In the genomic region with DNA sequence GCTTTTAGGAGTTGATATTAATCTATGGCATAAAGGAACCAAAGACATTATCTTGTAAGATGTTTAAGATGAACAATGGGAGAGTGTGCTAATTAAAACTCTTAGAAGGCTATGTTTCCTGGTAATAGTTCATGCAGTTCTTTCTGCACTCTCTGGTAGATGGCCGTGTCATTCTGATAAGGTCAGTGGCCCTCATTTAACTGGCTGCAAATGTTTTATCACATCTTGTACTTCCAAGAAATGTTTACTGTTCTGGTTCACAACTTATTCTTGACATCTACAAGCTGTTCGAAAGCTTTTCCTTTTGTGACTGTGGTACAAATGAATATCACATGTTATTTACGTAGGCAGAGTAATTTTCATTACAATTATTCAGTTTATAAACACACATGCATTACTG, we compare ENCODE assay signal across 20 mouse cellular contexts. TPM values are rescaled to one million over a fixed set of nuclear protein-coding genes. Genes with fewer than 3 reads are reported as not detected.
A peak's percentile ranks its signal among the peaks of the same experiment; 100 is the strongest.
DNase-seq lines count a peak whose midpoint lies in the region; ATAC-seq and TF ChIP-seq lines count a peak whose summit lies in the region.
"Had no signal": no experiment of that assay in that cellular context is flagged by ENCODE, and none has a peak within 500 bp of the region (broad histone marks: within the 10 kb centered on the region; RNA-seq: fewer than 3 reads in every experiment).

No protein-coding gene starts in this region.

- H3K36me3 ChIP-seq in intestine, embryonic 16.5 days (ENCODE audit: control insufficient read depth, insufficient read depth, low read length): no peaks in the 10 kb centered on the region
- H3K36me3 ChIP-seq in intestine, postnatal 0 days (ENCODE audit: control insufficient read depth, insufficient read depth): no peaks in the 10 kb centered on the region
- H3K36me3 ChIP-seq in kidney, postnatal 0 days (ENCODE audit: insufficient read depth, low read length): no peaks in the 10 kb centered on the region
- H3K36me3 ChIP-seq in kidney, adult 2 months (ENCODE audit: control insufficient read depth, insufficient read depth, low read length): no peaks in the 10 kb centered on the region
- no peaks in the 10 kb centered on the region for H3K36me3 ChIP-seq in lung, embryonic 16.5 days (ENCODE audit: control insufficient read depth, insufficient read depth, low read length)
- H3K36me3 ChIP-seq: embryonic facial prominence, embryonic 12.5 days; forebrain, embryonic 15.5 days; G1E; heart, embryonic 13.5 days had no signal

- no peak for TF ChIP-seq CTCF in intestine, postnatal 0 days (IDR thresholded peaks at IDR 0.05; ENCODE audit: low read depth)
- TF ChIP-seq CTCF in kidney, postnatal 0 days (IDR thresholded peaks at IDR 0.05; ENCODE audit: low read depth): no peak
- TF ChIP-seq CTCF in kidney, adult 2 months (conservative IDR thresholded peaks at IDR 0.05; ENCODE audit: insufficient read depth, insufficient read length, low read depth, low read length): no peak

- DNase-seq in kidney, postnatal 0 days (ENCODE audit: low spot score): peak; percentile 88
- DNase-seq in kidney, adult 2 months: no peak
- DNase-seq in lung, adult 18-20 months: no peak
- DNase-seq: adrenal gland, postnatal 14 days; B cell, adult 2 months; cerebellum, adult 11-12 months; cerebellum, adult 9-10 months; cerebellum, postnatal 25 days; gastrocnemius, postnatal 36 days; heart, adult 11 months; heart, postnatal 36 days had no signal

- no peak overlapping the region for H3K4me3 ChIP-seq in intestine, embryonic 16.5 days (ENCODE audit: low read length)
- H3K4me3 ChIP-seq in intestine, postnatal 0 days (ENCODE audit: low read depth, low read length): no peak overlapping the region
- H3K4me3 ChIP-seq in kidney, postnatal 0 days (replicated peaks; ENCODE audit: low read depth, low read length): no peak overlapping the region
- no peak overlapping the region for H3K4me3 ChIP-seq in kidney, adult 2 months (ENCODE audit: insufficient read depth, low read depth, low read length)
- no peak overlapping the region for H3K4me3 ChIP-seq in lung, embryonic 16.5 days (ENCODE audit: low read length)
- H3K4me3 ChIP-seq: embryonic facial prominence, embryonic 12.5 days; forebrain, embryonic 15.5 days; heart, embryonic 13.5 days had no signal

- H3K9me3 ChIP-seq in intestine, embryonic 16.5 days (ENCODE audit: control insufficient read depth, low read length): no peaks in the 10 kb centered on the region
- no peaks in the 10 kb centered on the region for H3K9me3 ChIP-seq in intestine, postnatal 0 days (ENCODE audit: control insufficient read depth)
- no peaks in the 10 kb centered on the region for H3K9me3 ChIP-seq in kidney, postnatal 0 days (replicated peaks; ENCODE audit: low read length)
- H3K9me3 ChIP-seq in lung, embryonic 16.5 days (ENCODE audit: control insufficient read depth, low read length): no peaks in the 10 kb centered on the region
- H3K9me3 ChIP-seq: embryonic facial prominence, embryonic 12.5 days; forebrain, embryonic 15.5 days; G1E; heart, embryonic 13.5 days had no signal

- 47% methylated on average over 3 of the region's 3 CpGs for WGBS in intestine, embryonic 16.5 days
- 46% methylated on average over 3 of the region's 3 CpGs for WGBS in intestine, postnatal 0 days
- 32% methylated on average over 3 of the region's 3 CpGs for WGBS in kidney, postnatal 0 days
- WGBS in kidney, adult 2 months: 57% methylated on average over 3 of the region's 3 CpGs
- 40% methylated on average over 3 of the region's 3 CpGs for WGBS in lung, embryonic 16.5 days

- H3K4me1 ChIP-seq in intestine, embryonic 16.5 days (ENCODE audit: control insufficient read depth, insufficient read depth, low read length): no peaks in the 10 kb centered on the region
- H3K4me1 ChIP-seq in intestine, postnatal 0 days (replicated peaks; ENCODE audit: control insufficient read depth, insufficient read depth, low read length): no peaks in the 10 kb centered on the region
- H3K4me1 ChIP-seq in kidney, postnatal 0 days (replicated peaks; ENCODE audit: insufficient read depth, low read length): no peaks in the 10 kb centered on the region
- no peaks in the 10 kb centered on the region for H3K4me1 ChIP-seq in kidney, adult 2 months (ENCODE audit: control insufficient read depth, insufficient read depth, low read length)
- no peaks in the 10 kb centered on the region for H3K4me1 ChIP-seq in lung, embryonic 16.5 days (replicated peaks; ENCODE audit: control insufficient read depth, insufficient read depth, low read length)
- H3K4me1 ChIP-seq: embryonic facial prominence, embryonic 12.5 days; heart, embryonic 13.5 days had no signal

- peak; percentile 48; the same call in 1 of the 2 replicates for ATAC-seq in intestine, embryonic 16.5 days
- no peak for ATAC-seq in intestine, postnatal 0 days
- peak; percentile 89; the same call in 1 of the 2 replicates for ATAC-seq in kidney, postnatal 0 days (replicated peaks; ENCODE audit: low FRiP score, low read depth)
- peak; percentile 45; the same call in 1 of the 2 replicates for ATAC-seq in lung, embryonic 16.5 days (ENCODE audit: low read depth)
- ATAC-seq in megakaryocyte progenitor cell, adult 5-6 weeks (replicated peaks; ENCODE audit: poor library complexity): no peak
- ATAC-seq: CD4-positive, CD25-positive, alpha-beta regulatory T cell, adult 4 months; forebrain, embryonic 15.5 days had no signal

- H3K4me2 ChIP-seq in intestine, embryonic 16.5 days (ENCODE audit: low read depth, low read length): no peak overlapping the region
- H3K4me2 ChIP-seq in intestine, postnatal 0 days (replicated peaks; ENCODE audit: low read depth): no peak overlapping the region
- H3K4me2 ChIP-seq in kidney, postnatal 0 days (ENCODE audit: low read length): no peak overlapping the region
- H3K4me2 ChIP-seq in lung, embryonic 16.5 days (ENCODE audit: low read depth, low read length): no peak overlapping the region
- H3K4me2 ChIP-seq: embryonic facial prominence, embryonic 12.5 days; forebrain, embryonic 15.5 days; heart, embryonic 13.5 days had no signal

- H3K27ac ChIP-seq in intestine, embryonic 16.5 days (ENCODE audit: low read length): no peak overlapping the region
- no peak overlapping the region for H3K27ac ChIP-seq in intestine, postnatal 0 days (ENCODE audit: low read depth, low read length)
- H3K27ac ChIP-seq in kidney, postnatal 0 days: no peak overlapping the region
- H3K27ac ChIP-seq in kidney, adult 2 months (ENCODE audit: insufficient read depth, low read depth, low read length): no peak overlapping the region
- H3K27ac ChIP-seq in lung, embryonic 16.5 days (ENCODE audit: low read length): no peak overlapping the region
- H3K27ac ChIP-seq: embryonic facial prominence, embryonic 12.5 days; forebrain, embryonic 15.5 days; heart, embryonic 13.5 days had no signal

- H3K27me3 ChIP-seq in intestine, embryonic 16.5 days (replicated peaks; ENCODE audit: control insufficient read depth, insufficient read depth, low read length): no peaks in the 10 kb centered on the region
- H3K27me3 ChIP-seq in intestine, postnatal 0 days (replicated peaks; ENCODE audit: control insufficient read depth, insufficient read depth, low read length): no peaks in the 10 kb centered on the region
- no peaks in the 10 kb centered on the region for H3K27me3 ChIP-seq in kidney, postnatal 0 days (ENCODE audit: insufficient read depth, low read length)
- no peaks in the 10 kb centered on the region for H3K27me3 ChIP-seq in kidney, adult 2 months (replicated peaks; ENCODE audit: control insufficient read depth, insufficient read depth, low read length)
- H3K27me3 ChIP-seq in lung, embryonic 16.5 days (ENCODE audit: control insufficient read depth, insufficient read depth, low read depth, low read length): no peaks in the 10 kb centered on the region
- H3K27me3 ChIP-seq: embryonic facial prominence, embryonic 12.5 days; forebrain, embryonic 15.5 days; heart, embryonic 13.5 days had no signal

- H3K9ac ChIP-seq in intestine, embryonic 16.5 days (ENCODE audit: low read depth, low read length): no peak overlapping the region
- no peak overlapping the region for H3K9ac ChIP-seq in intestine, postnatal 0 days (ENCODE audit: low read depth, low read length)
- H3K9ac ChIP-seq in kidney, postnatal 0 days (ENCODE audit: low read depth, low read length): no peak overlapping the region
- no peak overlapping the region for H3K9ac ChIP-seq in lung, embryonic 16.5 days (ENCODE audit: low read length)
- H3K9ac ChIP-seq: embryonic facial prominence, embryonic 12.5 days; forebrain, embryonic 15.5 days; heart, embryonic 13.5 days had no signal

- TF ChIP-seq POLR2A in kidney, adult 2 months (IDR thresholded peaks at IDR 0.05; ENCODE audit: low read depth, low read length): no peak

RNA-seq across cellular contexts. Expression of a gene that starts 18.5 kb away (rescaled TPM):
- polyA plus RNA-seq in intestine, embryonic 16.5 days (2015; fragmentation: Nextera tagmentation; extraction: Ambion mirVana): 0.53 and 0.88 TPM in 2 replicates
- 0.10 and 0.13 TPM in 2 replicates for polyA plus RNA-seq in intestine, postnatal 0 days (2015; fragmentation: Nextera tagmentation; extraction: Ambion mirVana)
- polyA plus RNA-seq in kidney, postnatal 0 days (2015; fragmentation: Nextera tagmentation; extraction: Ambion mirVana): 0.10 and 0.11 TPM in 2 replicates
- not detected in 2 replicates for polyA plus RNA-seq in kidney, adult 2 months (2012; rRNA removed)
- 0.09 and 0.20 TPM in 2 replicates for polyA plus RNA-seq in lung, embryonic 16.5 days (2015; fragmentation: Nextera tagmentation; extraction: Ambion mirVana)
- total RNA-seq in megakaryocyte progenitor cell, adult 5-6 weeks (2015): not detected in 2 replicates
- total RNA-seq in megakaryocyte progenitor cell, adult 5-6 weeks (2017): not detected in 2 replicates
- total RNA-seq: gastrocnemius, postnatal 36 days; heart, postnatal 36 days had no signal
- polyA plus RNA-seq: G1E had no signal

Comparison
In these comparisons a context has a peak if more than half of its experiments do, and no peak if none do; other contexts are left out.
1. ATAC-seq: peak in intestine, embryonic 16.5 days (single experiment), kidney, postnatal 0 days (single experiment) and lung, embryonic 16.5 days (single experiment); none in intestine, postnatal 0 days (single experiment) and megakaryocyte progenitor cell, adult 5-6 weeks (single experiment).